Mouse (Mus musculus): ENCODE measurements around the gene Kcnj10. TPM values are rescaled to one million over a fixed set of nuclear protein-coding genes. Genes with fewer than 3 reads are reported as not detected.

Gene Kcnj10
- polyA plus RNA-seq, 1 experiment from 2014 or later = 0.10 TPM

DNA sequence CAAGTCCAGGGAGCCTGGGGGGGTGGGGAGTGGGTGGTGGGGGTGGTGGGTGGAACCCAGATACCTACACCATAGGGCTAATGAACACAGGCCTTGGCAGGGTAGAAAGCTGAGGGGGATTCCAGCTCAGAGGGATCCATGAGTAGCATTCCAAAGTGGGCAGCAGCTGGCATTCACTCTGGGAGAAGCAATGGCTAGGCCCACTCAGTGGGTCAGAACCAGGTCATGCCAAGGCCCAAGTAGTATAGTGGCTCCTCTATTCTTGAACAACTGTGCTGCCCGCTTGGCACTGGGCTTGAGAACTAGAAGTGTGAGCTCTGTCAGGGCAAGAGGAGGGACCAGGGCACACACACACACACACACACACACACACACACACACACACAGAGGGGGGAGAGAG, 32.6 kb upstream of the Kcnj10 start:
- WGBS = 82% methylated on average over 1 of the region's 1 CpGs
- peaks cover 38% of the 10 kb centered on the region for H3K4me1 ChIP-seq (replicated peaks; ENCODE audit: control insufficient read depth, insufficient read depth, low read length)
- no peak overlapping the region for H3K4me2 ChIP-seq
- DNase-seq (ENCODE audit: low spot score) (no peak), ATAC-seq (replicated peaks; ENCODE audit: low FRiP score) (no peak)
- no peaks in the 10 kb centered on the region for H3K9me3 ChIP-seq (ENCODE audit: control insufficient read depth, low read length)
- H3K9ac ChIP-seq (ENCODE audit: low read depth, low read length) = no peak overlapping the region
- peaks cover 4% of the 10 kb centered on the region; the same call in 1 of the 2 replicates for H3K27me3 ChIP-seq (replicated peaks; ENCODE audit: control insufficient read depth, insufficient read depth, low read length)
- H3K27ac ChIP-seq (ENCODE audit: low read depth, low read length) = peak overlapping the region; percentile 62
- no peak overlapping the region for H3K4me3 ChIP-seq (ENCODE audit: low read depth, low read length)
- no peaks in the 10 kb centered on the region for H3K36me3 ChIP-seq (ENCODE audit: control insufficient read depth, insufficient read depth, low read length)

DNA sequence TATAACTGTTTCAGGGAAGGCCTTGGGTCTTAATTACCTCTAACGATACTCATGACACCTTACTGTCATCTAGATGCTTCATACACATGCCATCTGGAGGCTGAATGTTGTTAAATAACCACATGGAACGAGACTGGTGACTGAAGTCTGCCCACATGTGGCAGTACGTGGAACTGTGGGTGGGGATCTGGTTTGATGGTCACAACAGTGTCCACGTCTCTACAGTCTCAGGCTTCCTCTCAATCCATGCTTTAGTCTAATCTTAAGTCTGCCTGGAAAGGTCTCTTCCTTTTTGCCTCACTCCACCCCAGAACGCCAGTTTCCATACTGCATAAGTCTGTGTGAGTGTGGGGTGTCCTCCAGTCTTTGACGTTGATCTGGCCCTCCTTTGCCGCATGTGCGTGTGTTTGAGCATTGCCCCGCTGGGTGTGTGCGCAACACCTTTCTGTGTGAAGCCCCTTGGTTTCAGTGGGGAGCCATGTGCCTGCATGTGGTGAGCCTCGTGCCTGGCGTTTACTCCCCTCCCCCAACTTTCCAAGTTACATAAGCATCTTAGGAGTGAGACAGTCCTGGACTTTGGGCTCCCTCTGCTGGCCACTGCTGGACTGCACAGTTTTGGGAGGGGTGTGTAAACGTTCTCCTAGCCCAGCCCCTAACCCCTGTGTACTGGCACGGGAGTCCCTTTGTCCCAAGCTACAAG, 31.2 kb upstream of the Kcnj10 start:
- Histone ChIP-seq H3K4me2 (peak overlapping the region; percentile 75), H3K27ac (ENCODE audit: low read depth, low read length) (peak overlapping the region; percentile 53; the same call in 1 of the 2 replicates), H3K9me3 (ENCODE audit: control insufficient read depth, low read length) (no peaks in the 10 kb centered on the region), H3K36me3 (ENCODE audit: control insufficient read depth, insufficient read depth, low read length) (no peaks in the 10 kb centered on the region), H3K9ac (ENCODE audit: low read depth, low read length) (peak overlapping the region; percentile 74), H3K27me3 (replicated peaks; ENCODE audit: control insufficient read depth, insufficient read depth, low read length) (no peaks in the 10 kb centered on the region), H3K4me1 (replicated peaks; ENCODE audit: control insufficient read depth, insufficient read depth, low read length) (peaks cover 34% of the 10 kb centered on the region), H3K4me3 (ENCODE audit: low read depth, low read length) (peak overlapping the region; percentile 30)
- DNase-seq (ENCODE audit: low spot score) (peak; percentile 89), ATAC-seq (replicated peaks; ENCODE audit: low FRiP score) (peak; percentile 65)
- 2% methylated on average over 14 of the region's 14 CpGs for WGBS

DNA sequence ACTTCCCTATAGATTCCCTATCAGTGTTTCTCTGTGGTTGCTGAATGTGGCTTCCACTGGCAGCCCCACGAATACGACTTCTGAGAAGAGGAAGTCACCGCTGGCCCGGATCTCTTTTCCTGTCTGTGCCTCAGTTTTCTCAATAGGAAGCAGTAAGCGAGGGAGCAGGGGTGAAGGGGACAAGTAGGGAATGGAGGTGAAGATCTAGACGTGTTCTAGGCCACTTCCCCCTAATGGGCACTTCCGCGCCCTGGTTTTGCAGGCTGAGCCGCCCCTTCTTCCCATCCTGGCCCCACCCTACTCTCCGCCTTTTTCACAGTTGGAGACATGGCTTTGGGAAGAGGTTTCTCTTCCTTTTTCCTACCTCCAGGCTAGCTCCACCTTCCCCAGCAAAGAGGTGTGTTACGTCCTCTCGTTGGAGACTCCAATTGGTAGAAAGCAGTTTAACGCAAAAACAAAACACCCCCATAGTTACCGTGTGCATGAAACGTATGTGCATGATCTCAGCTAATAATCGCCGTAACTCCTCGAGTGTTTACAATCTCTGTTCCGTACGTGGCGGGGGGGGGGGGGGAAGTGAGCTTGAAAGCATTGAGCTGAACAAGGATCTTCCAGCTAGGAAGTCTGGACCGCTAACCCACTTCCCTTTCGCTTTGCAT, 29.6 kb upstream of the Kcnj10 start:
- Histone ChIP-seq H3K4me2 (peak overlapping the region; percentile 99), H3K9me3 (ENCODE audit: control insufficient read depth, low read length) (no peaks in the 10 kb centered on the region), H3K27me3 (replicated peaks; ENCODE audit: control insufficient read depth, insufficient read depth, low read length) (no peaks in the 10 kb centered on the region), H3K36me3 (ENCODE audit: control insufficient read depth, insufficient read depth, low read length) (no peaks in the 10 kb centered on the region), H3K27ac (ENCODE audit: low read depth, low read length) (peak overlapping the region; percentile 81), H3K4me1 (replicated peaks; ENCODE audit: control insufficient read depth, insufficient read depth, low read length) (peaks cover 28% of the 10 kb centered on the region), H3K4me3 (ENCODE audit: low read depth, low read length) (peak overlapping the region; percentile 81), H3K9ac (ENCODE audit: low read depth, low read length) (peak overlapping the region; percentile 79)
- DNase-seq (ENCODE audit: low spot score) = peak; percentile 61
- ATAC-seq (replicated peaks; ENCODE audit: low FRiP score) = peak; percentile 12
- 3% methylated on average over 23 of the region's 23 CpGs for WGBS

DNA sequence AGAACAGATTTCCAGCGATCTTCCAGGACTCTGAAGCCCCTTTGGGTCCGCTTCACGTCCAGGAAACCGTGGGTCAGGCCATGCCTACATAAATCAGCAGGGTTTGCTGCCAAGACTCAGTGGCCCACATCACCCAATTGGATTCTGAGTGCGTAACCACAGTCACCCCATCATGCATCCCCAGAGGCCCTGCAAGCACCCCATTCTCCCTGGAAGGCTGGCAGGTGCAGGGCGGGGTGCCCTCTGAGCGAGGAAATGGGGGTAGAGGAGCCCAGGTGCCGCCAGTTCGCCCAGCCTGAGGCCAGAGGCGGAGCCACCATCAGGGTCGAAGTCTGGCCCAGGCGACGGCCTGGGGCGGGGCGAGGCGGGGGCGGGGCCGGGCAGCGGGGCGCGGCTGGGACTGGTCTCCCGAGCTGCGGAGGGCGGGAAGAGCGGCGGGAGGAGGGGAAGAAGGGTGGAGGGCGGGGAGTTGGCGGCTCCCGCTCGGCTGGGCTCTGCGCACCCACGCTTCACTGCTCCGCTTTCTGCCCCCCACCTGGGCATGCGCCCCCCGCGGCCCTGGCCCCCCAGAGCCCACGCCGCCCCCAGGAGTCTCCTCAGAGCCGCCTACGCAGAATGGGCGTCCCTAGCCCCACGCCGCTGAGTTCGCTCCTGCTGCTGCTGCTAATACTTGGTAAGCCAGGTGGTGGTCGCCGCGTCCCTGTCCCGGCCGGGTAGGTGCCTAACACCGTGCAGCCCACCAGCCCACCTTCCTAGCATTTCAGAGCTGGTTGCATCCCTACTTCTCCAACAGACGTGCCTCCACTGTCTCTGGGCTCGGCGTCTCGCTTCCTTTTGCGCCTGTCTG, 28.9 kb upstream of the Kcnj10 start:
- H3K4me2 ChIP-seq = peak overlapping the region; percentile 99
- no peaks in the 10 kb centered on the region for H3K9me3 ChIP-seq (ENCODE audit: control insufficient read depth, low read length)
- H3K4me1 ChIP-seq (replicated peaks; ENCODE audit: control insufficient read depth, insufficient read depth, low read length) = peaks cover 28% of the 10 kb centered on the region
- 2% methylated on average over 34 of the region's 55 CpGs for WGBS
- peak overlapping the region; percentile 79 for H3K9ac ChIP-seq (ENCODE audit: low read depth, low read length)
- H3K4me3 ChIP-seq (ENCODE audit: low read depth, low read length) = peak overlapping the region; percentile 81
- DNase-seq (ENCODE audit: low spot score) (peak; percentile 92), ATAC-seq (replicated peaks; ENCODE audit: low FRiP score) (peak; percentile 84)
- no peaks in the 10 kb centered on the region for H3K27me3 ChIP-seq (replicated peaks; ENCODE audit: control insufficient read depth, insufficient read depth, low read length)
- H3K27ac ChIP-seq (ENCODE audit: low read depth, low read length) = peak overlapping the region; percentile 81
- no peaks in the 10 kb centered on the region for H3K36me3 ChIP-seq (ENCODE audit: control insufficient read depth, insufficient read depth, low read length)

DNA sequence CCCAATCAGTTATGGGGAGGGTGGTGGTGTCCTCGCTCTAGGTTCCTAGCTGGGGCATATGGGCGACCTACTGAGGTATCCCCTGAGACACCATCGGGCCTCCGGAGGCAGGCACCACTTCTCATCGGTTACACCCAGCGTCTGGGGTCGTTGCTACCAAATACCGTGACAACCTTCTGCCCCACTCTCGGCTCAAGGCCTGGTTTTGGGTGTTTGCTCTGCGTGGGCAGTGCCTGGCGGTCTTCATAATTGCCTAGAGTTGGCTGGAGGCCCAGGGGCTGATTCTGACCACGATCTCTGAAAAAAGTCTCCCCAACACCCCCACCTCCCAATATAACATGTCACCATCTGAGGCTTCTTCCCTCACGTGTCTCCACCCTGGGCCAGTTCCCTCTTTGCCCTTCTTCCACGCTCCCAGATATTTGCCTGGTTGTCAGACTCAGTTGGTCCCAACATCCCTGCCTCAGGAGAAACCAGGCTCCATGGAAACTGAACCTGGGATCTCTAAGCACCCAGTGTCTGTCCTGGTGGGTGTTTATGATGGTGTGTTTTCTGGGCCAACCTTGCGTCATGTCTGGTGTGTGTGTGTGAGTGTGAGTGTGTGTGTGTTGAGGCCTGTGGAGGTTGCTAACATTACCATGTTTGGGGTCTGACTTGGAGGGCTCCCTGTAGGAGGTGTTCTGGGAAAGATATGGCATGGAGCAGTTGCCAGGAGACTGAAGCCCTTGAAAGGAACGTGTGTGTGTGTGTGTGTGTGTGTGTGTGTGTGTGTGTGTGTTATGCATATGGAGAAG, 28.0 kb upstream of the Kcnj10 start:
- no peaks in the 10 kb centered on the region for H3K9me3 ChIP-seq (ENCODE audit: control insufficient read depth, low read length)
- H3K27me3 ChIP-seq (replicated peaks; ENCODE audit: control insufficient read depth, insufficient read depth, low read length) = no peaks in the 10 kb centered on the region
- 0 out of 2 replicates have a peak overlapping the region, but pooled peaks have one; percentile 81 for H3K27ac ChIP-seq (ENCODE audit: low read depth, low read length)
- H3K4me3 ChIP-seq (ENCODE audit: low read depth, low read length) = peak overlapping the region; percentile 81
- H3K4me1 ChIP-seq (replicated peaks; ENCODE audit: control insufficient read depth, insufficient read depth, low read length) = peaks cover 28% of the 10 kb centered on the region
- ATAC-seq (replicated peaks; ENCODE audit: low FRiP score) (peak; percentile 46), DNase-seq (ENCODE audit: low spot score) (no peak)
- peaks cover 2% of the 10 kb centered on the region; the same call in 1 of the 2 replicates for H3K36me3 ChIP-seq (ENCODE audit: control insufficient read depth, insufficient read depth, low read length)
- H3K4me2 ChIP-seq = peak overlapping the region; percentile 99
- peak overlapping the region; percentile 79 for H3K9ac ChIP-seq (ENCODE audit: low read depth, low read length)
- WGBS = 15% methylated on average over 16 of the region's 16 CpGs

DNA sequence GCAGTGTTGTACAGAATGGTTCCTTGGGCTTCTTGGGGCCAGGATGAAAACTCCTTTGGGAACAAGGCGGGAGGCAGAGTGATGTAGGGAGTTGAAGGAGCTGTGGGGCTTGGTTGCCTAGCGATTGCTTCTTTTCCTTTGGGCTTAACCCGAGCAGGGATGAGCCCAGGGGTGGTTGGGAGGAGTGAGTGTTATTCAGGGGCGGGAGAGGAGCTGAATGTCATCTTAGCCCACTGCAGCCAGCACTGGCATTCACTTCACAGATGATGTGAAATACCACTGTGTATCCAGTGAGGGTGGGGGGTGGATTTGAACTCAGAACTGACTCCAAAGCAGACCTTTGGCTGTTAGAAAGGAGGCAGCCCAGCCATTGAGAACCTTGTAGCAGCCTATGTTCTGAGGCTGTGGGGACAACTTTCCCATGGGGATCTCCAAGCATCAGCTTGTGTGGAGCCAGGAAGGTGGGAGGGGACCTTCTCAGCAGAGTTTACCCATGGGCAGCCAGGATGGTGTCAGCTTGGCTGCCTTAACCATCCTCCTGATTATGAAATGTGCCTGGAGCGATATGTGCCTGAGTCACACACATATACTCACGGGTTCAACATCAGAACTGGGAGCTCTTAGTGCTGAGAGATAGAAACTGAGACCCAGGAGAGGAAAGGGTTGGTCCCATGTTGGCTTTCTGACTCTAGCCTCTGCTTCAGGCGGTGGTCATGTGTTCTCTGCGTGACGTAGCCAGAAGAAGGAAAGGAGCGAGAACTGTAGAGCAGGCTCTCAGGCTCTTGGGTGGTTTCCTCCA, 27.2 kb upstream of the Kcnj10 start:
- Histone ChIP-seq H3K4me1 (replicated peaks; ENCODE audit: control insufficient read depth, insufficient read depth, low read length) (peaks cover 28% of the 10 kb centered on the region), H3K4me2 (peak overlapping the region; percentile 99)

DNA sequence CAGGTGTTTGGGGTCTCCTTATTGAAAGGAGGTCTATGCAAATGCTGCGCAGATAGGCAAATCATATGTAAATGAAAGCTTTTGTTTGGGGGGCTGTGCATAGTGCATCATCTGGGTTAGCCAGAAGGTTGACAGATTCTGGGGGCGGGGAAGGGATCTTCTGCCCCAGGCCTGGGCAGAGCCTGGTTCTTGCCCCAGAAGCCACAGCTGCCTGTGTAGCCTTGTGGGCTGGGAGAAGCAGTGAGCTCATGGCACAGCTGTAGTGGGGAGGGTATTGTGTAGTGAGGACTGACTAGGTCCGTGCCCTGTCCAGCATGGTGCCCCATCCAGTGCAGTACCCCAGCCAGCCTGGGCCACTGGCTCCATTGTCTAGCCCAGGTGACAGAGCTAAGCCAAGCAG, 26.1 kb upstream of the Kcnj10 start:
- Histone ChIP-seq H3K4me2 (no peak overlapping the region), H3K9me3 (ENCODE audit: control insufficient read depth, low read length) (no peaks in the 10 kb centered on the region), H3K36me3 (ENCODE audit: control insufficient read depth, insufficient read depth, low read length) (peaks cover 5% of the 10 kb centered on the region; the same call in 1 of the 2 replicates), H3K27ac (ENCODE audit: low read depth, low read length) (no peak overlapping the region), H3K9ac (ENCODE audit: low read depth, low read length) (no peak overlapping the region), H3K27me3 (replicated peaks; ENCODE audit: control insufficient read depth, insufficient read depth, low read length) (no peaks in the 10 kb centered on the region), H3K4me3 (ENCODE audit: low read depth, low read length) (no peak overlapping the region), H3K4me1 (replicated peaks; ENCODE audit: control insufficient read depth, insufficient read depth, low read length) (peaks cover 23% of the 10 kb centered on the region)
- WGBS = 69% methylated on average over 3 of the region's 3 CpGs
- ATAC-seq (replicated peaks; ENCODE audit: low FRiP score) (no peak), DNase-seq (ENCODE audit: low spot score) (no peak)

More for the DNA sequence above, 27.2 kb upstream of the Kcnj10 start:
- H3K27me3 ChIP-seq (replicated peaks; ENCODE audit: control insufficient read depth, insufficient read depth, low read length) = no peaks in the 10 kb centered on the region
- WGBS = 79% methylated on average over 10 of the region's 10 CpGs
- no peak overlapping the region for H3K27ac ChIP-seq (ENCODE audit: low read depth, low read length)
- ATAC-seq (replicated peaks; ENCODE audit: low FRiP score) (no peak), DNase-seq (ENCODE audit: low spot score) (no peak)
- H3K9me3 ChIP-seq (ENCODE audit: control insufficient read depth, low read length) = no peaks in the 10 kb centered on the region
- 0 out of 2 replicates have a peak overlapping the region, but pooled peaks have one; percentile 6 for H3K9ac ChIP-seq (ENCODE audit: low read depth, low read length)
- H3K4me3 ChIP-seq (ENCODE audit: low read depth, low read length) = no peak overlapping the region; the same call in 1 of the 2 replicates
- H3K36me3 ChIP-seq (ENCODE audit: control insufficient read depth, insufficient read depth, low read length) = peaks cover 5% of the 10 kb centered on the region; the same call in 1 of the 2 replicates
